Mouse (Mus musculus): ENCODE data around the gene Fcgr4. TPM values are rescaled to one million over a fixed set of nuclear protein-coding genes. Genes with fewer than 3 reads are reported as not detected.
A peak's percentile ranks its signal among the peaks of the same experiment; 100 is the strongest.
"Not testable (repeated sequence)": the region's sequence is repeated elsewhere in the genome, so short reads cannot be mapped to it uniquely, and the experiment has no call there.

Fcgr4 gene
- polyA plus RNA-seq, 1 experiment from 2014 or later: 0.22 TPM

GRCm38 (mm10) chr1:171079345-171079744, 60.6 kb downstream of the Fcgr4 start:
- H3K27me3 ChIP-seq (ENCODE audit: control insufficient read depth, insufficient read depth, low read length); H3K9ac ChIP-seq (replicated peaks; ENCODE audit: low read length); H3K4me3 ChIP-seq (ENCODE audit: low read depth, low read length); H3K4me2 ChIP-seq (ENCODE audit: low read depth, low read length); H3K27ac ChIP-seq (replicated peaks; ENCODE audit: low read depth, low read length); H3K36me3 ChIP-seq (replicated peaks; ENCODE audit: control insufficient read depth, insufficient read depth, low read depth, low read length); H3K4me1 ChIP-seq (ENCODE audit: control insufficient read depth, insufficient read depth, low read length); H3K9me3 ChIP-seq (replicated peaks; ENCODE audit: control insufficient read depth, low read length); DNase-seq (ENCODE audit: low spot score): not testable (repeated sequence)
- WGBS: 11% methylated on average over 1 of the region's 35 CpGs
- ATAC-seq (replicated peaks; ENCODE audit: insufficient number of reproducible peaks, low FRiP score, low TSS enrichment, low read depth): peak; percentile 57

Small RNA genes lying within 50 kb of the gene (microRNA-seq; reads per million reads assigned to microRNA genes)
- gene Gm27552 (ENCODE audit: borderline number of aligned reads) (not detected), gene Mir6546 (ENCODE audit: borderline number of aligned reads) (8.5 reads per million, percentile 10 among the genes with 10 or more reads in this experiment)

Other genes starting within 250 kb of the Fcgr4 start
- gene Atf6, start 151.1 kb upstream of the Fcgr4 start, polyA plus RNA-seq (2014; fragmentation: Nextera tagmentation; extraction: Ambion mirVana): 8.4 and 8.7 TPM in 2 replicates
- gene Gm26620, start 133.9 kb upstream of the Fcgr4 start, polyA plus RNA-seq (2014; fragmentation: Nextera tagmentation; extraction: Ambion mirVana): 0.33 TPM in 1 of 2 replicates, not detected in the other
- 45.7 and 46.6 TPM in 2 replicates for gene Dusp12, start 133.4 kb upstream of the Fcgr4 start, polyA plus RNA-seq (2014; fragmentation: Nextera tagmentation; extraction: Ambion mirVana)
- not detected in 2 replicates for gene Fcrlb, start 106.0 kb upstream of the Fcgr4 start, polyA plus RNA-seq (2014; fragmentation: Nextera tagmentation; extraction: Ambion mirVana)
- not detected in 2 replicates for gene Fcrla, start 91.3 kb upstream of the Fcgr4 start, polyA plus RNA-seq (2014; fragmentation: Nextera tagmentation; extraction: Ambion mirVana)
- gene Fcgr2b, start 42.4 kb upstream of the Fcgr4 start, polyA plus RNA-seq (2014; fragmentation: Nextera tagmentation; extraction: Ambion mirVana): 0.52 TPM in 1 of 2 replicates, not detected in the other
- gene Fcgr3, start 46.0 kb downstream of the Fcgr4 start, polyA plus RNA-seq (2014; fragmentation: Nextera tagmentation; extraction: Ambion mirVana): 6.5 and 7.9 TPM in 2 replicates
- gene Cfap126, start 95.0 kb downstream of the Fcgr4 start, polyA plus RNA-seq (2014; fragmentation: Nextera tagmentation; extraction: Ambion mirVana): 1.4 and 1.7 TPM in 2 replicates
- gene Sdhc, start 131.7 kb downstream of the Fcgr4 start, polyA plus RNA-seq (2014; fragmentation: Nextera tagmentation; extraction: Ambion mirVana): 252 and 267 TPM in 2 replicates
- 1.1 and 1.9 TPM in 2 replicates for gene Mpz, start 131.8 kb downstream of the Fcgr4 start, polyA plus RNA-seq (2014; fragmentation: Nextera tagmentation; extraction: Ambion mirVana)
- gene Pcp4l1, start 177.3 kb downstream of the Fcgr4 start, polyA plus RNA-seq (2014; fragmentation: Nextera tagmentation; extraction: Ambion mirVana): 13.5 and 15.6 TPM in 2 replicates
- gene Nr1i3, start 195.1 kb downstream of the Fcgr4 start, polyA plus RNA-seq (2014; fragmentation: Nextera tagmentation; extraction: Ambion mirVana): 0.22 and 0.26 TPM in 2 replicates
- gene Tomm40l, start 203.6 kb downstream of the Fcgr4 start, polyA plus RNA-seq (2014; fragmentation: Nextera tagmentation; extraction: Ambion mirVana): 20.2 and 29.9 TPM in 2 replicates
- gene Apoa2, start 206.1 kb downstream of the Fcgr4 start, polyA plus RNA-seq (2014; fragmentation: Nextera tagmentation; extraction: Ambion mirVana): 3.5 and 3.7 TPM in 2 replicates
- gene Fcer1g, start 215.4 kb downstream of the Fcgr4 start, polyA plus RNA-seq (2014; fragmentation: Nextera tagmentation; extraction: Ambion mirVana): 19.9 and 22.0 TPM in 2 replicates
- 5.1 and 6.1 TPM in 2 replicates for gene Adamts4, start 231.5 kb downstream of the Fcgr4 start, polyA plus RNA-seq (2014; fragmentation: Nextera tagmentation; extraction: Ambion mirVana)
- 266 and 272 TPM in 2 replicates for gene Ndufs2, start 232.5 kb downstream of the Fcgr4 start, polyA plus RNA-seq (2014; fragmentation: Nextera tagmentation; extraction: Ambion mirVana)

Measured in embryonic facial prominence, embryonic 11.5 days (tissue).